Mouse (Mus musculus): ENCODE measurements around the gene Hal.

GRCm38 (mm10) chr10:93538818-93539217 is 50.2 kb downstream of the Hal start:
- TF ChIP-seq CTCF (IDR thresholded peaks at IDR 0.05; ENCODE audit: low read depth) (no peak), EP300 (IDR thresholded peaks at IDR 0.05; ENCODE audit: low read depth) (no peak)

Measured in heart, postnatal 0 days (tissue).